Mouse (Mus musculus): ENCODE measurements around the gene Tmem251.
A peak's percentile ranks its signal among the peaks of the same experiment; 100 is the strongest.

Tmem251 gene

GRCm38 (mm10) chr12:102709896-102710295 lies 33.7 kb upstream of the Tmem251 start:
- no peak for DNase-seq (ENCODE audit: low read depth, low spot score)

GRCm38 (mm10) chr12:102710851-102711375 lies 32.6 kb upstream of the Tmem251 start:
- DNase-seq (ENCODE audit: low read depth, low spot score), result no peak

GRCm38 (mm10) chr12:102713153-102713865 lies 30.3 kb upstream of the Tmem251 start:
- DNase-seq (ENCODE audit: low read depth, low spot score), result no peak

GRCm38 (mm10) chr12:102714116-102714515 lies 29.4 kb upstream of the Tmem251 start:
- no peak for DNase-seq (ENCODE audit: low read depth, low spot score)

- DNase-seq (ENCODE audit: low read depth, low spot score), result no peak
Observed at GRCm38 (mm10) chr12:102714654-102715395, 28.7 kb upstream of the Tmem251 start.

- DNase-seq (ENCODE audit: low read depth, low spot score), result no peak
Observed at GRCm38 (mm10) chr12:102719552-102720315, 23.8 kb upstream of the Tmem251 start.

GRCm38 (mm10) chr12:102722451-102722850 lies 21.1 kb upstream of the Tmem251 start:
- DNase-seq (ENCODE audit: low read depth, low spot score), result no peak

GRCm38 (mm10) chr12:102722966-102723365 lies 20.6 kb upstream of the Tmem251 start:
- DNase-seq (ENCODE audit: low read depth, low spot score), result no peak

GRCm38 (mm10) chr12:102723861-102724260 lies 19.7 kb upstream of the Tmem251 start:
- no peak for DNase-seq (ENCODE audit: low read depth, low spot score)

- DNase-seq (ENCODE audit: low read depth, low spot score), result no peak
Observed at GRCm38 (mm10) chr12:102725146-102725545, 18.4 kb upstream of the Tmem251 start.

- no peak for DNase-seq (ENCODE audit: low read depth, low spot score)
Observed at GRCm38 (mm10) chr12:102725761-102726175, 17.8 kb upstream of the Tmem251 start.

- DNase-seq (ENCODE audit: low read depth, low spot score), result peak; percentile 56
Observed at GRCm38 (mm10) chr12:102729855-102730797, 13.4 kb upstream of the Tmem251 start.

- DNase-seq (ENCODE audit: low read depth, low spot score), result no peak
Observed at GRCm38 (mm10) chr12:102730798-102731619, 12.6 kb upstream of the Tmem251 start.

- no peak for DNase-seq (ENCODE audit: low read depth, low spot score)
Observed at GRCm38 (mm10) chr12:102733381-102733780, 10.2 kb upstream of the Tmem251 start.

- no peak for DNase-seq (ENCODE audit: low read depth, low spot score)
Observed at GRCm38 (mm10) chr12:102739096-102739495, 4.5 kb upstream of the Tmem251 start.

GRCm38 (mm10) chr12:102740285-102740684 lies 3.3 kb upstream of the Tmem251 start:
- DNase-seq (ENCODE audit: low read depth, low spot score), result no peak

GRCm38 (mm10) chr12:102742056-102742455 lies 1.5 kb upstream of the Tmem251 start:
- no peak for DNase-seq (ENCODE audit: low read depth, low spot score)

- DNase-seq (ENCODE audit: low read depth, low spot score), result no peak
Observed at GRCm38 (mm10) chr12:102743036-102743588, 450 bp upstream of the Tmem251 start.

GRCm38 (mm10) chr12:102744839-102745238 lies 1.3 kb downstream of the Tmem251 start:
- no peak for DNase-seq (ENCODE audit: low read depth, low spot score)

- no peak for DNase-seq (ENCODE audit: low read depth, low spot score)
Observed at GRCm38 (mm10) chr12:102748256-102748655, 4.7 kb downstream of the Tmem251 start.

Measured in c-Kit-negative CD71-positive TER-119-positive erythroid progenitor cells, embryonic 14.5 days (primary cell).